Mouse (Mus musculus) cerebellum, postnatal 4 days (tissue): ENCODE results near the gene Cfap46.

ENCODE experiments used
- DNase-seq, 2 experiments: peaks; one replicate each; pipeline ENCODE4 v3.0.0; 2022; ENCODE audit warnings: low spot score in 2 of 2, mixed read lengths in 1 of 2

The Cfap46 gene

GRCm38 (mm10) chr7:139580851-139581775, 102.5 kb downstream of the Cfap46 start:
- no peak for DNase-seq

GRCm38 (mm10) chr7:139579261-139579905, 104.2 kb downstream of the Cfap46 start:
- no peak for DNase-seq

- no peak for DNase-seq
These were observed 107.4 kb downstream of the Cfap46 start for GRCm38 (mm10) chr7:139576064-139576686.

GRCm38 (mm10) chr7:139572665-139573064, 111.0 kb downstream of the Cfap46 start:
- no peak for DNase-seq

GRCm38 (mm10) chr7:139570788-139571187, 112.8 kb downstream of the Cfap46 start:
- no peak for DNase-seq

- DNase-seq, result no peak
These were observed 117.1 kb downstream of the Cfap46 start for GRCm38 (mm10) chr7:139566533-139566932.

- no peak for DNase-seq
These were observed 117.6 kb downstream of the Cfap46 start for GRCm38 (mm10) chr7:139565998-139566397.

- no peak for DNase-seq
These were observed 119.5 kb downstream of the Cfap46 start for GRCm38 (mm10) chr7:139564161-139564560.

- no peak for DNase-seq
These were observed 120.2 kb downstream of the Cfap46 start for GRCm38 (mm10) chr7:139563425-139563824.

- DNase-seq, result no peak
These were observed 124.0 kb downstream of the Cfap46 start for GRCm38 (mm10) chr7:139559659-139560058.

- no peak for DNase-seq
These were observed 126.7 kb downstream of the Cfap46 start for GRCm38 (mm10) chr7:139556746-139557526.

- DNase-seq, result no peak
These were observed 127.3 kb downstream of the Cfap46 start for GRCm38 (mm10) chr7:139556331-139556730.

GRCm38 (mm10) chr7:139551519-139551918, 132.1 kb downstream of the Cfap46 start:
- no peak for DNase-seq
